Mouse (Mus musculus): ENCODE measurements around the gene Appbp2. TPM values are rescaled to one million over a fixed set of nuclear protein-coding genes. Genes with fewer than 3 reads are reported as not detected.

The Appbp2 gene
- polyA plus RNA-seq, 1 experiment, result 12.4 TPM

- Histone ChIP-seq H3K4me3 (ENCODE audit: insufficient read depth, low read depth, low read length) (no peak overlapping the region), H3K4me1 (ENCODE audit: control insufficient read depth, insufficient read depth, insufficient read length, low read length) (no peaks in the 10 kb centered on the region), H3K27ac (replicated peaks; ENCODE audit: low read depth, low read length) (no peak overlapping the region)
These were observed 82.5 kb downstream of the Appbp2 start for GRCm38 (mm10) chr11:85152256-85152930.

GRCm38 (mm10) chr11:85139581-85140540, 95.1 kb downstream of the Appbp2 start, which contains the start of gene Usp32:
TSS of gene Usp32 (minus strand) at chr11:85140161.
- Histone ChIP-seq H3K4me1 (ENCODE audit: control insufficient read depth, insufficient read depth, insufficient read length, low read length) (no peaks in the 10 kb centered on the region), H3K27ac (replicated peaks; ENCODE audit: low read depth, low read length) (peak within 1 kb of the TSS; percentile 67), H3K4me3 (ENCODE audit: insufficient read depth, low read depth, low read length) (peak within 1 kb of the TSS; percentile 81)

- no peaks in the 10 kb centered on the region for H3K4me1 ChIP-seq (ENCODE audit: control insufficient read depth, insufficient read depth, insufficient read length, low read length)
- H3K4me3 ChIP-seq (ENCODE audit: insufficient read depth, low read depth, low read length), result peak overlapping the region; percentile 76
- H3K27ac ChIP-seq (replicated peaks; ENCODE audit: low read depth, low read length), result 0 out of 2 replicates have a peak overlapping the region, but pooled peaks have one; percentile 12
These were observed 96.0 kb downstream of the Appbp2 start for GRCm38 (mm10) chr11:85138776-85139474.

Other genes with a start within 250 kb of the Appbp2 start
- gene Usp32, start 95.0 kb downstream of the Appbp2 start, polyA plus RNA-seq (2012; ENCODE audit: insufficient read depth, insufficient read length, missing spikeins), result 16.5 and 28.5 TPM in 2 replicates
- gene 1700125H20Rik, start 64.7 kb downstream of the Appbp2 start, polyA plus RNA-seq (2012; ENCODE audit: insufficient read depth, insufficient read length, missing spikeins), result not detected in 2 replicates
- gene Ppm1d, start 76.1 kb upstream of the Appbp2 start, polyA plus RNA-seq (2012; ENCODE audit: insufficient read depth, insufficient read length, missing spikeins), result 4.7 and 6.7 TPM in 2 replicates
- 21.2 and 27.8 TPM in 2 replicates for gene Bcas3, start 118.0 kb upstream of the Appbp2 start, polyA plus RNA-seq (2012; ENCODE audit: insufficient read depth, insufficient read length, missing spikeins)

Measured in brown adipose tissue, adult 24 weeks (tissue).